Mouse (Mus musculus): Measurements from ENCODE around the gene Syt12.

GRCm38 (mm10) chr19:4495814-4496213, 18.6 kb upstream of the Syt12 start:
- TF ChIP-seq CTCF (IDR thresholded peaks at IDR 0.05; ENCODE audit: extremely low read depth, insufficient read depth, insufficient read length, insufficient replicate concordance) (no peak), POLR2A (IDR thresholded peaks at IDR 0.05; ENCODE audit: low read depth, low read length) (no peak)

Data from spleen, adult 2 months (tissue).